Mouse (Mus musculus) urinary bladder, postnatal 25 days (tissue): ENCODE results near the gene Tbc1d10b.

Experiments used
- DNase-seq: peaks from one replicate; pipeline ENCODE4 v3.0.0; 2022; ENCODE audit warnings: low spot score

The Tbc1d10b gene

GRCm38 (mm10) chr7:127147901-127148300, 60.4 kb downstream of the Tbc1d10b start:
- DNase-seq, result no peak
